Mouse (Mus musculus) retina, embryonic 14.5 days (tissue): ENCODE data around the gene Chrna1.

Experiments used
- DNase-seq: peaks from one replicate; pipeline ENCODE4 v3.0.0-alpha.2; 2015; ENCODE audit warnings: low spot score

Chrna1 gene

DNA sequence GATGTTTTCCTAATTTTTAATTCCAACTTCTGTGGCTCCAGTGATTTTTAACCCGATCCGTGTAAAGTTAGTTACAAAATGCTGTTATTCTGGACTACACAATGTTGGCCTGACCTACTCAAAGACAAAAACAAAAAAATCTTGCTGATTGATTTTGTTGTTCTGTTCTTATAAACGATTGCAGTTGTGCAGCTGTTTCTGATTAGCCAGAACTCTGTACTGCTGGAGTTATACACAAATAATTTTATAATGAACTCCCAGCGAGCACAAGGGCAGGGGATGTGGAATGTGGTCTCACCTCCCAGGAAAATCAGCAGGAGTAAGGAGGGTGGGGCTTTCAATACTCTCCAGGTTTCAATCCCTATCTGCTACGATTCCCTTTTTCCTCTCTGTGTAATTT lies 61.2 kb downstream of the Chrna1 start:
- DNase-seq, result no peak

DNA sequence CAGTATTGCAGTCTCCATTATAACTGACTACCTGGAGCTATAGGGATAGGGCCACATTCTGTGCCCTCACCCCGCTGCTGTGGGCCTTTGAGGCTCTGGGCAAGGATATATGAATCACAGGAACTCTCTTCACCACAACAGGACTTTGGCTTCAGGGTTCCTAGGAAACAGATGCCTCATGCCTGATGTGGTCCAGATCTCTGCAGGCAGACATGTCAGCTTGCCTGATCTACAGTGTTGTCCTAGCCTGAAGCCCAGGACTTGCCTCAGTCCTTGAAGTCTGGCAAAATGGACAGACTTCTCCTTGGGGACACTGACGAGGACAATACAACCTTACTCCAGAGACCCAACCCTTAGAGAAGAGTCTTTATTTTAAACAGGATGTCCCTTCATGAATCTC lies 61.8 kb downstream of the Chrna1 start:
- DNase-seq, result no peak

DNA sequence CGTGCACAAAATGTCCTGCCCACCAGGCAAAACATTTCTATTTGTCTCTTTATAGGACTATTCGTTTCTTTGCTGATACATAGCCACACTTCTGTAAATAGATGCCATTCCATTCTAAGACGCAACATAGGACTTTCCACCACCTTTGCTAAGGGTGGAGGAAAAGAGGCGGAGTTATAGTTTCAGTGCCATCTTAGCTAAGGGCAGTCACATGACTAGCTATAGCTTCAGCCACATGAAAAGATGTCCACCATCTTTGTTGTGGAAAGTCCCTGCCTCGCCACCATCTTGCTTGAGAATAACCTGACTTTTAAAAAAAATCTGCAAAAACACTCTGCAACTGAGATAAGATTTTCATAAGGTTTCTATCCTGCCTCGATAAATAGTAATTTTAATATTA lies 66.0 kb downstream of the Chrna1 start:
- no peak for DNase-seq
